22 mouse cellular contexts compared by ENCODE assay signal in the genomic region with DNA sequence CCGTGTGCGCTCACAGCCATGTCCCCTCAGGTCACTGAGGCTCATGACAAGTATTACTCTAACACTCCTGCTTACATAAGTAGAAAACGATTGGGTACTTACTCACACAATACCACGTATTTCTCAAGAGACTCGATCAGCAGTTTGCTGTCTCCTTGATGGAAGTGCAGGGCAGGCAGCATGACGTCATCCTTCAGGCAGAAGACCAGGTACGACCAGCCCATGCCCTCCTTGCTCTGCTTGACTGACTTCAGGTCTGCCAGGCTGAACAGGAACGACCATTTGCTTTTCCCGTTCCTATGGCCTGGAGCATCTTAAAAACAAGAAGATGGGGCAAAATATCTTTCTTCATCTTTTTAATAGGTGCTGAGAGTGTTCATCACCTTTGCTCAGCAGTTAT. TPM values are rescaled to one million over a fixed set of nuclear protein-coding genes. Genes with fewer than 3 reads are reported as not detected.
"Had no signal": no experiment of that assay in that cellular context is flagged by ENCODE, and none has a peak within 500 bp of the region (broad histone marks: within the 10 kb centered on the region; RNA-seq: fewer than 3 reads in every experiment).

No protein-coding gene starts in this region.

- ATAC-seq: midbrain, embryonic 13.5 days; midbrain, embryonic 15.5 days had no signal

- DNase-seq: lung, adult 18-20 months; lung, embryonic 14.5 days; lung, postnatal 10 days; lung, postnatal 4 days; retina, postnatal 1 day; right cerebral cortex, adult 18-20 months; right cerebral cortex, postnatal 25 days; right cerebral cortex, postnatal 4 days; spleen, adult 18-20 months; thymus, adult 18-20 months; thymus, postnatal 14 days; thymus, postnatal 36 days had no signal

- H3K9ac ChIP-seq: lung, embryonic 14.5 days; midbrain, embryonic 13.5 days; midbrain, embryonic 15.5 days; neural tube, embryonic 12.5 days had no signal

- H3K4me1 ChIP-seq: midbrain, embryonic 13.5 days; midbrain, embryonic 15.5 days; neural tube, embryonic 12.5 days had no signal

- H3K4me3 ChIP-seq: megakaryocyte, embryonic 14.5 days; midbrain, embryonic 13.5 days; midbrain, embryonic 15.5 days; neural tube, embryonic 12.5 days had no signal

- H3K27ac ChIP-seq: midbrain, embryonic 13.5 days; midbrain, embryonic 15.5 days; neural tube, embryonic 12.5 days had no signal

- H3K4me2 ChIP-seq: lung, embryonic 14.5 days; midbrain, embryonic 11.5 days; midbrain, embryonic 13.5 days; midbrain, embryonic 15.5 days; neural tube, embryonic 12.5 days had no signal

- H3K9me3 ChIP-seq: megakaryocyte, embryonic 14.5 days; midbrain, embryonic 13.5 days; midbrain, embryonic 15.5 days; neural tube, embryonic 12.5 days had no signal

- H3K27me3 ChIP-seq: megakaryocyte, embryonic 14.5 days; midbrain, embryonic 13.5 days; midbrain, embryonic 15.5 days; neural tube, embryonic 12.5 days had no signal

RNA-seq across cellular contexts. Expression of a gene that starts 44.2 kb away (rescaled TPM):
- total RNA-seq: monocyte, adult 5-6 weeks had no signal
- polyA plus RNA-seq: liver, embryonic 16.5 days; lung, embryonic 16.5 days; small intestine, adult 2 months; stomach, embryonic 14.5 days had no signal
